Mouse (Mus musculus): ENCODE measurements around the gene Ube2a.

DNA sequence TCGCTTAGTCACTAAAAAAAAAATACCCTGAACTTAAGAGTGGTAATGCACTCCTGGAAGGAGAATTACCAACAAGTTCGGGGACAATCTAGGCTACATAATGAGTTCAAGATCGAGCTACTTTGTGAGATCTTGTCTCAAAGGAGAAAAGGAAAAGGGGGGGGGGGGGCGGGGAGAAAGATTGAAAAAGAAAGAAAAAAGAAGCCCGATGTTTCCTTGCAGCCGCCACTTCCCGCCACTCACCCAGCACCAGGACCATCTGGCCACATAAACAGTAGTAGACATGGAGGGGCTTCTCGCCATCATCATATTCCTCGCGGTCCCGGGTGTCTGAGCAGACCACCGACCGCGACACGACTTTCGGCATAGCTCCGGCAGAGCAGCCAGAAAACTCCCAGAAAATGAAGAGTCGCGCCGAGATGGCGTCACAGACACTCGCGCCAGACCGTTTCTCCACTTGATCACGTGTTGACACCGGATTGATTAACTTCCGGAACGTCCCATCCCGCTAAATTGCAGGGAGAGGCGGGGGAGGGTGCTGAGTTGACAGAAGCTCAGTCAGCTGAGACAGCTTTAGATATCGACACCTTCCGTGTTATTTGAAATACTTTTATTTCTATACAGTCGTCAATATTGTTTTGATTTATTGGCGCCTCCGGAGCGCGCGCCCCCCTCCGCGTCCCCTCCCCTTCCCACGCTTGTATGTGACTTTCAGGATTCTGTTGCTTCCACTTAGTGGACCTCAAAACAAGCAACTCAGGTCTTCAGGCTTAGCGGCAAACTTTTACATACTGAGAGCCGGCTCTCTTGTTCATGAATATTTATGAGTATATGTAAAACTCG, 9.7 kb upstream of the Ube2a start:
- TF ChIP-seq EP300 (IDR thresholded peaks at IDR 0.05; ENCODE audit: insufficient read depth, low read depth, low read length) (no peak), CTCF (IDR thresholded peaks at IDR 0.05) (no peak)

Measured in heart, adult 2 months (tissue).